Mouse (Mus musculus): ENCODE measurements at regions not wholly inside any gene's neighbourhood (a gene's known extent, or its start where the extent isn't known, plus 50 kb on each side); places are given as distances from the start of the nearest gene placed in this dataset.

DNA sequence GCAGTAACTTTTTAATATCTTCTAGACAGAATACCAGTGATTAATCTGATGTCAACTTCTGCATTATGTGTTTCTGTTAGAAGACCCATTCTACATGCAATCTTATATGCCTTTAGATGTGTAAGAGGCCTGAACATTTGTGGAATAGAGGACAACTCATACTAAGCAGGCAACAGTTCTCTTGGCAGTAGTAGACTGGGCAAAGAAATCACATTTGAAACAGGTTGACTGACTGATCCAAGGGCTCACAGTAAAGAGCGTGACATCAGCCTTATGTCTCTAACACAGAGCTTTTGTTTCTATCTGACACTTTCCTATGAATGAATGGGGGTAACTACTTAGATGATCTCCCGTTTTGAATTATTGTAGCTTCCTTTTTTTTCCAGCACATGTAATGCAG is 124.8 kb upstream of the Tom1l1 start:
- Histone ChIP-seq H3K9me3 (ENCODE audit: control insufficient read depth, low read length) (no peaks in the 10 kb centered on the region), H3K4me2 (no peak overlapping the region), H3K4me1 (replicated peaks; ENCODE audit: control insufficient read depth, insufficient read depth, low read length) (no peaks in the 10 kb centered on the region), H3K9ac (ENCODE audit: low read depth, low read length) (no peak overlapping the region), H3K27ac (ENCODE audit: low read depth, low read length) (no peak overlapping the region), H3K27me3 (replicated peaks; ENCODE audit: control insufficient read depth, insufficient read depth, low read length) (no peaks in the 10 kb centered on the region), H3K4me3 (ENCODE audit: low read depth, low read length) (no peak overlapping the region), H3K36me3 (ENCODE audit: control insufficient read depth, insufficient read depth, low read length) (no peaks in the 10 kb centered on the region)
- 78% methylated on average over 2 of the region's 2 CpGs for whole genome bisulfite sequencing
- ATAC-seq (replicated peaks; ENCODE audit: low FRiP score) = no peak
- DNase-seq (ENCODE audit: low spot score) = no peak

DNA sequence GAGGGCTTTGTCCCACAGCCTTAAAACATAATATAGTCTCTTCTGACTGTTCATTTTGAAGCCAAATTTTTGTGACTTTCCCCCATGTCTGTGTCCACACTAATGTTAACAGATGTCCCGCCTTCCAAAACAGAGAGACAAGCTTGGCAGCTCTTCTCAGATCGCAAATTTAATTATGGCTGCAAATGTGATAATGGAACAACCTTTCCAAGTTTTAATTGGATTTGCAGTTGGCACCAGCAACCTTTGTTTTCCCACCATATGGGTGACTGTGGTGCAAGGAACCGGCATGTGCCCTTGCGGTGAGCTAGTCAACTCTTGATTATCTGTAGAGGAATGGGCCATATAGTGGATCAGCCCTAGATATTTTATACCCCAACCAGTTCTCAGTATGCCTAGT is 124.4 kb upstream of the Tom1l1 start:
- no peak for DNase-seq (ENCODE audit: low spot score)
- 75% methylated on average over 4 of the region's 4 CpGs for WGBS
- H3K9ac ChIP-seq (ENCODE audit: low read depth, low read length) = no peak overlapping the region
- no peaks in the 10 kb centered on the region for H3K36me3 ChIP-seq (ENCODE audit: control insufficient read depth, insufficient read depth, low read length)
- no peaks in the 10 kb centered on the region for H3K4me1 ChIP-seq (replicated peaks; ENCODE audit: control insufficient read depth, insufficient read depth, low read length)
- H3K4me2 ChIP-seq = no peak overlapping the region
- no peak for ATAC-seq (replicated peaks; ENCODE audit: low FRiP score)
- no peak overlapping the region for H3K4me3 ChIP-seq (ENCODE audit: low read depth, low read length)
- no peaks in the 10 kb centered on the region for H3K9me3 ChIP-seq (ENCODE audit: control insufficient read depth, low read length)
- no peaks in the 10 kb centered on the region for H3K27me3 ChIP-seq (replicated peaks; ENCODE audit: control insufficient read depth, insufficient read depth, low read length)
- H3K27ac ChIP-seq (ENCODE audit: low read depth, low read length) = no peak overlapping the region

DNA sequence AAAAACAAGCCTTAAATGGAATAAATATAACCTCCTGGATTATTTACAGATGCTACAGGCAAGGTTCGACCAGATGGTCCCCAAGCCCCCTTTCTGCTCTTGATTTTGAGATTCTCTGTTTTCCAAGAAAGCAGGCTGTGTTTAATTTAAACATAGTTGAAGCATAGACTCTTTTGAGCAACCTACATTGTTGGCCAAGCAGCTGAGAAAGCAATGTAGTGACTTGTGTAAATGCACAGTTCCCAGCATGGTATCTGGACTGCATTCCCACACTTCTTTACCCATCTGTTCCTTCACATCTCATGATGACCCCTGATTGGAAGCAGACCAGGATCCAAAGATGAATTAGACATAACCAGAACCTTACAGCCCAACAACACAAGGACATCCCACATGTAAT is 120.3 kb upstream of the Tom1l1 start:
- no peak overlapping the region for H3K4me3 ChIP-seq (ENCODE audit: low read depth, low read length)
- H3K27me3 ChIP-seq (replicated peaks; ENCODE audit: control insufficient read depth, insufficient read depth, low read length) = no peaks in the 10 kb centered on the region
- H3K9ac ChIP-seq (ENCODE audit: low read depth, low read length) = no peak overlapping the region
- no peak overlapping the region for H3K4me2 ChIP-seq
- H3K9me3 ChIP-seq (ENCODE audit: control insufficient read depth, low read length) = no peaks in the 10 kb centered on the region
- DNase-seq (ENCODE audit: low spot score) (no peak), ATAC-seq (replicated peaks; ENCODE audit: low FRiP score) (no peak)
- no peak overlapping the region for H3K27ac ChIP-seq (ENCODE audit: low read depth, low read length)
- H3K4me1 ChIP-seq (replicated peaks; ENCODE audit: control insufficient read depth, insufficient read depth, low read length) = no peaks in the 10 kb centered on the region
- WGBS = 67% methylated on average over 1 of the region's 1 CpGs
- H3K36me3 ChIP-seq (ENCODE audit: control insufficient read depth, insufficient read depth, low read length) = no peaks in the 10 kb centered on the region

DNA sequence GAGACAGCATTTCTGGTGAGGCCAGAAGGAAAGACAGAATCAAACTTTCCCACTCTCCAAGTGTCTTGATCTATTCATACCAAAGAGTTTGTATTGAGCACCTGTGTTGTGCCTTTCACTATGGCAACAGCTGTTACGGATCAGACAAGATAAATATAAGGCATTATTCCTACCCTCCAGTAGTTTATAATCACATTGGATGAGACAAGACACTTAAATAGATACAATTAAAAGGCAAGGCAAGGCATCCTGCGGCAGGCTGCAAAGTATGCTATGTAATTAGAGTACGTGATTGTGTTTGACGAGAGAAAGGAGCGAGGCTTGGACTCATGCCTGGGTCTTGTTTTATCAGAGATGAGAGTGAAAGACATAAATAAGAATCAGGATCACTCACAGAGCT is 119.2 kb upstream of the Tom1l1 start:
- Histone ChIP-seq H3K4me3 (ENCODE audit: low read depth, low read length) (no peak overlapping the region), H3K4me2 (no peak overlapping the region), H3K9ac (ENCODE audit: low read depth, low read length) (no peak overlapping the region), H3K27me3 (replicated peaks; ENCODE audit: control insufficient read depth, insufficient read depth, low read length) (no peaks in the 10 kb centered on the region), H3K4me1 (replicated peaks; ENCODE audit: control insufficient read depth, insufficient read depth, low read length) (no peaks in the 10 kb centered on the region), H3K36me3 (ENCODE audit: control insufficient read depth, insufficient read depth, low read length) (no peaks in the 10 kb centered on the region), H3K9me3 (ENCODE audit: control insufficient read depth, low read length) (no peaks in the 10 kb centered on the region), H3K27ac (ENCODE audit: low read depth, low read length) (no peak overlapping the region)
- ATAC-seq (replicated peaks; ENCODE audit: low FRiP score) (no peak), DNase-seq (ENCODE audit: low spot score) (no peak)
- 82% methylated on average over 5 of the region's 5 CpGs for WGBS

DNA sequence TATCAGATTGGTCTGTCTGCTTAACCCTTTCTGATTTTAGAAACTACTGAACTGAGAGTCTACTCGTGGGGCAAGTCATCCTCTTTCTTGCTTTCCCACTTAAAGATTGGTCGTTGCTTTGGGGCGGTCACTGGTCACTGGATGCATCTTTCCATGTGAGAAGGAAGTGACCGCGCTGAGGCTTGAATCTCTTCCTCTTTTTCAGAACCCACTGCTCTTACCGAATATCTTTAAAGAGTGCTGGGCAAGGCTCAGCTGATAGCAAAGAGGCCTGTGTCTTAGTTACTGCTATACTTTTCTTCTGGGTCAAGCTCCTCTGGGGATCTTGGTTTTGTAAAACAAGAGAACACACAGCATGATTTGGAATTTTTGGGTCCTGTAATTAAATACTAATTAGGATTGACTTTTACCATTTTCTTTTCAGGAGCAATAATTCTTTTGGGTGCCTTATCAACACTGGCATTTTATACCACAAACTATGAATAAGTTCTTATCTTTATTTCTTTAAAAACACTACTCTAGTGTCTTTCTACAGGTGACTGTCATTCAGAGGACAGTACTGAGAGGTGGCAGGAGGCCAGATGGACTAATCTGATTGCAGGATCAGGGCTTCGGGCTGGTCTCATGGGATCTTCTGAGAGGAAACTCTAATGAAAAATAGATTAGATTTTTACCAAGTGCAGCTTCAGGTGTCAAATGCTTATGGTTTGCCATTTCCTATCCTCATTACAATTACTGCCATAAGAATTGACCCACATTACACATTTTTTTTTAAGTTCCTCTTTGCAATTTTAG is 114.6 kb upstream of the Tom1l1 start:
- H3K4me3 ChIP-seq (ENCODE audit: low read depth, low read length) = no peak overlapping the region
- no peaks in the 10 kb centered on the region for H3K4me1 ChIP-seq (replicated peaks; ENCODE audit: control insufficient read depth, insufficient read depth, low read length)
- DNase-seq (ENCODE audit: low spot score) (no peak), ATAC-seq (replicated peaks; ENCODE audit: low FRiP score) (no peak)
- H3K9ac ChIP-seq (ENCODE audit: low read depth, low read length) = no peak overlapping the region
- no peak overlapping the region for H3K4me2 ChIP-seq
- H3K36me3 ChIP-seq (ENCODE audit: control insufficient read depth, insufficient read depth, low read length) = no peaks in the 10 kb centered on the region
- WGBS = 42% methylated on average over 7 of the region's 7 CpGs
- H3K9me3 ChIP-seq (ENCODE audit: control insufficient read depth, low read length) = no peaks in the 10 kb centered on the region
- H3K27me3 ChIP-seq (replicated peaks; ENCODE audit: control insufficient read depth, insufficient read depth, low read length) = no peaks in the 10 kb centered on the region
- no peak overlapping the region for H3K27ac ChIP-seq (ENCODE audit: low read depth, low read length)

DNA sequence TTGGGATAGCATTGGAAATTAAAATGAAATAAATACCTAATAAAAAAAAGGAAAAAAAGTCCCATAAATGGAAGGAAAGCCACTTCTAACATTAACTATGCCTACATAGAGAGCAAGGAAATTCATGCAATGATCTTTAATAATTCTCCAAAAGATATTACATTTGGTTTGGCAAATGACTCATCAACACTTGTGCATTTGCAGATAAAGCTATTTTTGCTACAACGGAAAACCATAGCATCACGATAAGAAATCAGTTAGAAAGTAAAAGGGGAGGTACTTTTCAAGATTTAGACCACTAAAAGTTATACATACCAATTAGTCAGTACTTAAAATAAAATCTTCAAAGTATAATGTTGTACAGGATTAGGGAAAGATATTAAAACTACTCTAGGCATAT is 109.4 kb upstream of the Tom1l1 start:
- DNase-seq (ENCODE audit: low spot score) = no peak
- H3K4me3 ChIP-seq (ENCODE audit: low read depth, low read length) = no peak overlapping the region
- no peak for ATAC-seq (replicated peaks; ENCODE audit: low FRiP score)
- no peaks in the 10 kb centered on the region for H3K27me3 ChIP-seq (replicated peaks; ENCODE audit: control insufficient read depth, insufficient read depth, low read length)
- H3K36me3 ChIP-seq (ENCODE audit: control insufficient read depth, insufficient read depth, low read length) = no peaks in the 10 kb centered on the region
- no peak overlapping the region for H3K4me2 ChIP-seq
- no peaks in the 10 kb centered on the region for H3K9me3 ChIP-seq (ENCODE audit: control insufficient read depth, low read length)
- 62% methylated on average over 2 of the region's 2 CpGs for WGBS
- no peak overlapping the region for H3K27ac ChIP-seq (ENCODE audit: low read depth, low read length)
- H3K4me1 ChIP-seq (replicated peaks; ENCODE audit: control insufficient read depth, insufficient read depth, low read length) = no peaks in the 10 kb centered on the region
- no peak overlapping the region for H3K9ac ChIP-seq (ENCODE audit: low read depth, low read length)

DNA sequence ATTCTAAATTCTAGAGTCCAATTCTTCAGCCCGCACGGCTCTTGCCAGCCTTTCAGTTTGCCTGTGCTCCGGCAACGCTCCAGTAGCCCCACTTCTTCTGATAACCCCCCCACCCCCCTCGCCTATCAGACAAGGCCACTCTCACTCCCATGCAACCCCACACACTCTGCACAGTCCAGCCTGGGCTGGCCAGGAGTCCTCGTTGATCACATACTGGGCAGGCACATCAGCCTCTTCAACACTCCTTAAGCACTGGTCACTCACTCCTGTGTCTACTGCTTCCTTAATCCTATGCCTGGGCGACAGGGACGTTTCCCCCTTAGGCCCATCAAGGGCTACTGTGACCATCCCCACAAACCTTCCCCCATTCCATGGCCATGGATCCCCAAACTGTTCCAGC is 95.4 kb upstream of the Tom1l1 start:
- Histone ChIP-seq H3K27me3 (replicated peaks; ENCODE audit: control insufficient read depth, insufficient read depth, low read length) (no peaks in the 10 kb centered on the region), H3K9ac (ENCODE audit: low read depth, low read length) (no peak overlapping the region), H3K36me3 (ENCODE audit: control insufficient read depth, insufficient read depth, low read length) (no peaks in the 10 kb centered on the region), H3K4me2 (no peak overlapping the region), H3K27ac (ENCODE audit: low read depth, low read length) (no peak overlapping the region), H3K9me3 (ENCODE audit: control insufficient read depth, low read length) (no peaks in the 10 kb centered on the region), H3K4me1 (replicated peaks; ENCODE audit: control insufficient read depth, insufficient read depth, low read length) (no peaks in the 10 kb centered on the region), H3K4me3 (ENCODE audit: low read depth, low read length) (no peak overlapping the region)
- ATAC-seq (replicated peaks; ENCODE audit: low FRiP score) (peak; percentile 56; the same call in 1 of the 2 replicates), DNase-seq (ENCODE audit: low spot score) (no peak)
- WGBS = 74% methylated on average over 8 of the region's 8 CpGs

DNA sequence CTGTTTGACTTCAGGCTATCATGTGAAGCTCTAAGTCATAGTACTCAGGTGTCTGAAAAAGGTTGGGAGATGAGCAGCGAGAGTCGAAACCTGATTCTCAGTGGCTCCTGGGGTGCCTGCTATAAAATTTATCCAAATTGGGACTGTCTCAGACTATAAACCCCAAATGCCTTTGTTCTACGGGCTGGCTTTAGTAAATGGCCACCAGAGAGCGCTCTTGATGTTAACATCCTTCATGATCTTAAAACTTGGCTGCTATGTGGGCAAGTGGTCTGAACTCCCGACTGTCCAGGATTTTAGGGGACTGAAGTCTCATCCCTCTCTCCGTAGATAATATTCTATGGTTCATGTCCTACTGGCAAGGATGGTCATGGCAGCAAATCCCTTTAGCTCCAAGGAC is 94.8 kb upstream of the Tom1l1 start:
- Histone ChIP-seq H3K36me3 (ENCODE audit: control insufficient read depth, insufficient read depth, low read length) (no peaks in the 10 kb centered on the region), H3K4me3 (ENCODE audit: low read depth, low read length) (no peak overlapping the region), H3K4me1 (replicated peaks; ENCODE audit: control insufficient read depth, insufficient read depth, low read length) (no peaks in the 10 kb centered on the region), H3K4me2 (no peak overlapping the region), H3K27ac (ENCODE audit: low read depth, low read length) (no peak overlapping the region), H3K9ac (ENCODE audit: low read depth, low read length) (no peak overlapping the region), H3K9me3 (ENCODE audit: control insufficient read depth, low read length) (no peaks in the 10 kb centered on the region), H3K27me3 (replicated peaks; ENCODE audit: control insufficient read depth, insufficient read depth, low read length) (no peaks in the 10 kb centered on the region)
- WGBS = 43% methylated on average over 6 of the region's 6 CpGs
- ATAC-seq (replicated peaks; ENCODE audit: low FRiP score) (peak; percentile 64), DNase-seq (ENCODE audit: low spot score) (peak; percentile 38)

DNA sequence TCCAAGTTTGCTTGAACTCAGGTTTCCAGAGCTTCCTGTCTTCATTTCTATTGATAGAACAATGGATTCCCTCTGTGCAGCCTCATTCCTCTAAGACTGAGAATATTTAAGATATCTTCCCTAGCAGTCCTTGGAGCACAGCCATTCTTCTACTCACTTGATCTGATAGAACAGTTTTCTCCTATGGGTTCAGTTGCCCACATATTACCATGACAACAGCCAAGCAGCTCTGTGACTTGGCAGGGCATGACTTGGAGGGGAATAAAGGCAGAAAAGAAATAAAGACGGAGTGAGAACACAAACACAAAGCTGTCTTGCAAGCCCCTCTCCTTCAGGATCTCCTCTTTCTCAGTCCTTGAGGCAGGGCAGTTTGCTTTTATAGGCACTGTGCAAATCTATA is 87.6 kb upstream of the Tom1l1 start:
- no peak for ATAC-seq (replicated peaks; ENCODE audit: low FRiP score)
- Histone ChIP-seq H3K4me3 (ENCODE audit: low read depth, low read length) (no peak overlapping the region), H3K4me1 (replicated peaks; ENCODE audit: control insufficient read depth, insufficient read depth, low read length) (no peaks in the 10 kb centered on the region), H3K9ac (ENCODE audit: low read depth, low read length) (no peak overlapping the region), H3K27me3 (replicated peaks; ENCODE audit: control insufficient read depth, insufficient read depth, low read length) (no peaks in the 10 kb centered on the region), H3K27ac (ENCODE audit: low read depth, low read length) (no peak overlapping the region), H3K36me3 (ENCODE audit: control insufficient read depth, insufficient read depth, low read length) (no peaks in the 10 kb centered on the region), H3K9me3 (ENCODE audit: control insufficient read depth, low read length) (no peaks in the 10 kb centered on the region), H3K4me2 (no peak overlapping the region)
- WGBS = 70% methylated on average over 1 of the region's 1 CpGs
- DNase-seq (ENCODE audit: low spot score) = no peak
